Mouse (Mus musculus) kidney, embryonic 15.5 days (tissue): ENCODE measurements at regions not wholly inside any gene's neighbourhood (a gene's known extent, or its start where the extent isn't known, plus 50 kb on each side); places are given as distances from the start of the nearest gene placed in this dataset.
A peak's percentile ranks its signal among the peaks of the same experiment; 100 is the strongest.

Source experiments
- ATAC-seq: fragments of 200-750 bp; cut with Nextera tagmentation; replicated peaks from 2 replicates; pipeline ENCODE4 v1.8.0; 2017; ENCODE audit warnings: moderate TSS enrichment; ENCODE audit not compliant: low FRiP score
- H3K27ac ChIP-seq: fragments of 300-500 bp; sonication (generic); 2 replicates; pipeline ENCODE4 v1.5.1; 2015; ENCODE audit warnings: mild to moderate bottlenecking, inconsistent platforms
- H3K27me3 ChIP-seq: fragments of 300-500 bp; sonication (generic); 2 replicates; pipeline ENCODE4 v1.6.1; 2015; ENCODE audit warnings: inconsistent platforms
- H3K36me3 ChIP-seq: fragments of 300-500 bp; sonication (generic); 2 replicates; pipeline ENCODE4 v1.6.1; 2015; ENCODE audit warnings: inconsistent platforms
- H3K4me1 ChIP-seq: fragments of 300-500 bp; sonication (generic); 2 replicates; pipeline ENCODE4 v1.6.1; 2015; ENCODE audit warnings: inconsistent platforms
- H3K4me2 ChIP-seq: fragments of 300-500 bp; sonication (generic); 2 replicates; pipeline ENCODE4 v1.6.1; 2015; ENCODE audit warnings: moderate library complexity, mild to moderate bottlenecking, inconsistent platforms
- H3K4me3 ChIP-seq: fragments of 300-500 bp; sonication (generic); replicated peaks from 2 replicates; pipeline ENCODE4 v1.5.1; 2015; ENCODE audit warnings: mild to moderate bottlenecking, inconsistent platforms
- H3K9ac ChIP-seq: fragments of 300-500 bp; sonication (generic); 2 replicates; pipeline ENCODE4 v1.6.1; 2015; ENCODE audit warnings: mild to moderate bottlenecking, inconsistent platforms
- H3K9me3 ChIP-seq: fragments of 300-500 bp; sonication (generic); replicated peaks from 2 replicates; pipeline ENCODE4 v1.6.1; 2016; ENCODE audit warnings: inconsistent platforms
- WGBS: fragments of 180-500 bp; shearing (Covaris S2); methylation state at CpG from one replicate; pipeline ENCODE4 v1.1.7; 2015; ENCODE audit warnings: mixed read lengths; 5-methylcytosine and 5-hydroxymethylcytosine counted together

DNA sequence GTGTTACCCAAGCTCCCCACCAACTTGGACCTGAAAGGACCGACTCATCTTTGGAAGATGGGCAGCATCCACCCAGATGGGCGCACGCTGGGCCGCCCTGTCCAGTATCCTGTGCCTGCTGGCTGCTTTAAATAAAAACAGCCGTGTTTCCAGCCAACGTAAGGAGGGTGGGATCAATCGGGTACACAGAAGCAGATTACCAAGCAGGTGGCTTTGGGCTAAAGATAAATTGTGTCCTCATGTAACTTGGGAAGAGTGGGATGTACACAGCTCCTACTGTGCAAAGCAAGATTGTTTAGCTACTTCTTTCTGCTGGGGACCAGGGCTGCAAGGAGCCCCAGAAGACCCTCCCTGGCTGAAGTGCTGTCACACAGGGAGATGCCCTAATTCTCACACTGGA lies 310.6 kb upstream of the Dio3 start:
- Histone ChIP-seq H3K4me2 (no peak overlapping the region), H3K27me3 (0 out of 2 replicates have a peak, but pooled peaks cover 7% of the 10 kb centered on the region), H3K4me3 (no peak overlapping the region), H3K27ac (no peak overlapping the region), H3K36me3 (no peaks in the 10 kb centered on the region), H3K9me3 (no peaks in the 10 kb centered on the region), H3K9ac (no peak overlapping the region), H3K4me1 (0 out of 2 replicates have a peak, but pooled peaks cover 2% of the 10 kb centered on the region)
- WGBS = 90% methylated on average over 7 of the region's 7 CpGs
- no peak for ATAC-seq

DNA sequence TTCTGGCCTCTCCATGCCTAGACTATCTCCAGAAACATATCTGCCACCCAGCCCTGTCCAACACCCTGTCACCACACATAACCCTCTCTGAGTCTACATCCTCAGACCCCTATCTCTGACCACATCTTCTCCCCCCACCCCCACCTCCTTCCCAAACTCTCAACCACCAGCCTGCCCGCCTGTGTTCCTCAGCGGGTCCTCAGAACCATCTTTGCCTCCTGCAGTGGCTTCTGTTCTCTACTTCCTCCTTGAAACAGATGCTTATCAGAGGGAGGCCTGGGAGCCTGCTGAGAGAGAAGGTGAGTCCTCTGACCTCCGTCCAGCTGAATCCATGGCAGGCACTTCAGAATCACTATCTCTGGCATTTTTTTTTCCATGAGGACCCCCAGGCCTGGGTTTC lies 307.4 kb upstream of the Dio3 start:
- H3K9me3 ChIP-seq = no peaks in the 10 kb centered on the region
- no peaks in the 10 kb centered on the region for H3K36me3 ChIP-seq
- no peak overlapping the region for H3K27ac ChIP-seq
- WGBS = 64% methylated on average over 3 of the region's 3 CpGs
- H3K4me1 ChIP-seq = 0 out of 2 replicates have a peak, but pooled peaks cover 2% of the 10 kb centered on the region
- no peak overlapping the region for H3K4me2 ChIP-seq
- no peak overlapping the region for H3K9ac ChIP-seq
- H3K27me3 ChIP-seq = no peaks in the 10 kb centered on the region
- H3K4me3 ChIP-seq = no peak overlapping the region
- ATAC-seq = no peak

DNA sequence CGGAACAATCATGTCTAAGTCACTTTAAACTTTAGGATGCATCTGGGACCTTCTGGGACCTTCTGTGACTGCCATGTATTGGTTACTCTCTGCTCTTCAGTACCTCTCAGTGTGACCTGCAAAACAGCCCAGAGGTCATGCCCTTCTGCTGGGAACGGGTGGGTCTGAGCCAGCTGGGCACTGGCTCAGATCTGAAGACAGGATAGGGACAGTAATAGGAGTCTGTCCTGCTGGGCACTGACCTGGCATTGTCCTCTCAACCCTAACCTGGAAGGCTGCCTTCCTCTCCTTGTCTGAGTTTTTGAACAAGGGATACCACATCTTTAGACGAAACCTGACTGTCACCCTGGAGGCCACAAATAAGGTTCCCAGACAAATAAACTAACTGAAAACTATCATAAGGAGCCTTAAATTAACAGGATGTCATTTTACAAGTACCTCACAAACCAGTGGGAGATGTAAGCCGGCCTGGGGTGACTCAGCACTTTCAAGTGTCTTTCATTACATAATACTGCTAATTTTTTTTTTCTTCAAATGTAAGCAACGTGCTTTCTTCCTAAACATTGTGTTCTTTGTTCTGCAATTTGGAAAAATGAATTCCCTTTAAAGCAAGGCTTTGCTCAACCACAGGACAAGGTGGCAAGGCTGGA lies 306.4 kb upstream of the Dio3 start:
- ATAC-seq = 0 out of 2 replicates have a peak, but pooled peaks have one; percentile 12
- no peak overlapping the region for H3K4me2 ChIP-seq
- no peaks in the 10 kb centered on the region for H3K27me3 ChIP-seq
- H3K27ac ChIP-seq = no peak overlapping the region
- no peak overlapping the region for H3K4me3 ChIP-seq
- WGBS = 50% methylated on average over 5 of the region's 5 CpGs
- H3K9ac ChIP-seq = no peak overlapping the region
- H3K36me3 ChIP-seq = no peaks in the 10 kb centered on the region
- H3K9me3 ChIP-seq = no peaks in the 10 kb centered on the region
- H3K4me1 ChIP-seq = 0 out of 2 replicates have a peak, but pooled peaks cover 2% of the 10 kb centered on the region

- H3K27ac ChIP-seq = no peak overlapping the region
- H3K36me3 ChIP-seq = no peaks in the 10 kb centered on the region
- H3K4me3 ChIP-seq = no peak overlapping the region
- H3K4me1 ChIP-seq = 0 out of 2 replicates have a peak, but pooled peaks cover 2% of the 10 kb centered on the region
- no peak overlapping the region for H3K4me2 ChIP-seq
- H3K27me3 ChIP-seq = no peaks in the 10 kb centered on the region
- no peaks in the 10 kb centered on the region for H3K9me3 ChIP-seq
- WGBS = 83% methylated on average over 4 of the region's 4 CpGs
- H3K9ac ChIP-seq = no peak overlapping the region
- no peak for ATAC-seq
Observed at GRCm38 (mm10) chr12:109973598-109973997, 305.3 kb upstream of the Dio3 start.

- no peaks in the 10 kb centered on the region for H3K36me3 ChIP-seq
- H3K4me2 ChIP-seq = no peak overlapping the region
- no peak for ATAC-seq
- no peak overlapping the region for H3K9ac ChIP-seq
- WGBS = 83% methylated on average over 17 of the region's 17 CpGs
- no peak overlapping the region for H3K27ac ChIP-seq
- H3K4me1 ChIP-seq = 0 out of 2 replicates have a peak, but pooled peaks cover 2% of the 10 kb centered on the region
- no peak overlapping the region for H3K4me3 ChIP-seq
- H3K9me3 ChIP-seq = no peaks in the 10 kb centered on the region
- no peaks in the 10 kb centered on the region for H3K27me3 ChIP-seq
Observed at GRCm38 (mm10) chr12:109975176-109975972, 303.5 kb upstream of the Dio3 start.

DNA sequence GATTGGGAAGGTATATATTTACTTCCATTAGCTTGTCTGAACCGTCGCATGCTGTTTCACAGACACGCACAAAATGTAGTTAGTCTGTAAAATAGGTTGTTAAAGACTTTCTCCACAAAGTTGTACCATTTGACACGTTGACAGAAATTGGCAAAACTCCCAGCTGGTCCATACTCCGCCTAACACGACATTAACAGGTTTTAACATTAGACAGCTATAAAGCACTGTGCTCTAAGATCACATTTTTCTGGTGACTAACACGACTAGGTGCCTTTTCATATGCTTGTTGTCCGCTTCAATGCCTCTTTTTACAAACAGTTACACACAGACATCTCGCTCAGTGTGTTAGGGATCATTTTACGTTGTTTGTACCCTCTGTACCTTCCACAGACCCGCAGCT lies 294.2 kb upstream of the Dio3 start:
- no peaks in the 10 kb centered on the region for H3K9me3 ChIP-seq

GRCm38 (mm10) chr12:109993410-109993809 lies 285.5 kb upstream of the Dio3 start:
- no peak overlapping the region for H3K4me2 ChIP-seq
- ATAC-seq = no peak
- no peak overlapping the region for H3K9ac ChIP-seq
- no peaks in the 10 kb centered on the region for H3K36me3 ChIP-seq
- H3K4me1 ChIP-seq = no peaks in the 10 kb centered on the region
- H3K9me3 ChIP-seq = no peaks in the 10 kb centered on the region; the same call in 1 of the 2 replicates
- H3K27ac ChIP-seq = no peak overlapping the region
- 92% methylated on average over 7 of the region's 7 CpGs for WGBS
- H3K4me3 ChIP-seq = no peak overlapping the region
- H3K27me3 ChIP-seq = no peaks in the 10 kb centered on the region

More for the DNA sequence above, 294.2 kb upstream of the Dio3 start:
- no peak overlapping the region for H3K4me2 ChIP-seq
- H3K4me3 ChIP-seq = no peak overlapping the region
- no peak overlapping the region for H3K9ac ChIP-seq
- H3K36me3 ChIP-seq = no peaks in the 10 kb centered on the region
- 75% methylated on average over 11 of the region's 11 CpGs for WGBS
- no peaks in the 10 kb centered on the region for H3K27me3 ChIP-seq
- H3K27ac ChIP-seq = no peak overlapping the region
- no peak for ATAC-seq
- H3K4me1 ChIP-seq = no peaks in the 10 kb centered on the region

GRCm38 (mm10) chr12:110002717-110003116 lies 276.2 kb upstream of the Dio3 start:
- H3K36me3 ChIP-seq = no peaks in the 10 kb centered on the region
- WGBS = 94% methylated on average over 2 of the region's 2 CpGs
- no peaks in the 10 kb centered on the region for H3K4me1 ChIP-seq
- no peak overlapping the region for H3K4me2 ChIP-seq
- H3K27ac ChIP-seq = no peak overlapping the region
- no peak for ATAC-seq
- no peak overlapping the region for H3K4me3 ChIP-seq
- no peaks in the 10 kb centered on the region for H3K27me3 ChIP-seq
- H3K9me3 ChIP-seq = no peaks in the 10 kb centered on the region
- H3K9ac ChIP-seq = no peak overlapping the region

GRCm38 (mm10) chr12:110009136-110009535 lies 269.7 kb upstream of the Dio3 start:
- H3K9me3 ChIP-seq = no peaks in the 10 kb centered on the region
- no peak for ATAC-seq
- H3K4me1 ChIP-seq = no peaks in the 10 kb centered on the region
- no peaks in the 10 kb centered on the region for H3K27me3 ChIP-seq
- 48% methylated on average over 4 of the region's 4 CpGs for WGBS
- H3K9ac ChIP-seq = no peak overlapping the region
- no peaks in the 10 kb centered on the region for H3K36me3 ChIP-seq
- H3K4me3 ChIP-seq = no peak overlapping the region
- H3K27ac ChIP-seq = no peak overlapping the region
- H3K4me2 ChIP-seq = no peak overlapping the region

- H3K4me1 ChIP-seq = peaks cover 38% of the 10 kb centered on the region
- H3K27me3 ChIP-seq = no peaks in the 10 kb centered on the region
- 26% methylated on average over 19 of the region's 19 CpGs for WGBS
- no peak overlapping the region for H3K9ac ChIP-seq
- no peaks in the 10 kb centered on the region for H3K36me3 ChIP-seq
- no peaks in the 10 kb centered on the region for H3K9me3 ChIP-seq
- H3K4me2 ChIP-seq = 0 out of 2 replicates have a peak overlapping the region, but pooled peaks have one; percentile 6
- H3K27ac ChIP-seq = peak overlapping the region; percentile 73
- ATAC-seq = peak; percentile 74
- H3K4me3 ChIP-seq = no peak overlapping the region
Observed at GRCm38 (mm10) chr12:110020541-110021470, 258.1 kb upstream of the Dio3 start.

DNA sequence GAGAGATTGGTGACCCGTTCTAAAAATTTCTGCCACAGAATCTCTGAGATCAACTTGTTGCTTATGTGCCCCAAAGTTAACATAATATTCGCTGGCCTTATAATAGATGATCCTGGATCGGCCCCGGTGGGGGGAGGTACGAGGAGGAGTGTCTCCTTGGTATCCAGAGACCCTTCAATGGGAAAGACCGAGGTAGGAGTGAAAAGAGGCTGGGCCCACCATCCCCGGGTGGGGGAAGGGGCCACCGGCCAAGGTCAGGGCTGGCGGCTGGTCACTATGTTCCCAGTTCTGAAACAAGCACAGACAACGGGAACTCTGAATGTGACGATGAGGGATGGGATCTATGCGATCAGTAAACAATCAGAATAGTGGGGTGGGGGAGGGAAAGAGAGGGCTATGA lies 257.2 kb upstream of the Dio3 start:
- H3K9me3 ChIP-seq = no peaks in the 10 kb centered on the region
- no peak overlapping the region for H3K9ac ChIP-seq
- H3K4me2 ChIP-seq = no peak overlapping the region
- no peaks in the 10 kb centered on the region for H3K36me3 ChIP-seq
- peaks cover 38% of the 10 kb centered on the region for H3K4me1 ChIP-seq
- H3K27ac ChIP-seq = no peak overlapping the region
- WGBS = 69% methylated on average over 12 of the region's 12 CpGs
- H3K27me3 ChIP-seq = no peaks in the 10 kb centered on the region
- no peak overlapping the region for H3K4me3 ChIP-seq
- no peak for ATAC-seq
